Mouse (Mus musculus) hindbrain, embryonic 11.5 days (tissue): ENCODE results near the gene Mon2. TPM values are rescaled to one million over a fixed set of nuclear protein-coding genes. Genes with fewer than 3 reads are reported as not detected.
A peak's percentile ranks its signal among the peaks of the same experiment; 100 is the strongest.

Experiments
- ATAC-seq: fragments of 200-750 bp; cut with Nextera tagmentation; 2 replicates; pipeline ENCODE4 v1.8.0; 2017; ENCODE audit warnings: mild to moderate bottlenecking, moderate TSS enrichment, moderate library complexity; ENCODE audit not compliant: low FRiP score
- DNase-seq: peaks from one replicate; pipeline ENCODE4 v3.0.0-alpha.2; 2015; ENCODE audit warnings: low spot score
- H3K27ac ChIP-seq: fragments of 300-500 bp; sonication (generic); 2 replicates; pipeline ENCODE4 v1.5.1; 2014; ENCODE audit warnings: mild to moderate bottlenecking, low read depth, low read length
- H3K27me3 ChIP-seq: fragments of 300-500 bp; sonication (generic); 2 replicates; pipeline ENCODE4 v1.6.1; 2014; ENCODE audit warnings: mild to moderate bottlenecking, low read length, moderate library complexity, mixed read lengths; ENCODE audit not compliant: control insufficient read depth, insufficient read depth
- H3K36me3 ChIP-seq: fragments of 300-500 bp; sonication (generic); 2 replicates; pipeline ENCODE4 v1.6.1; 2014; ENCODE audit warnings: mild to moderate bottlenecking, low read length, moderate library complexity, mixed read lengths; ENCODE audit not compliant: control insufficient read depth, insufficient read depth
- H3K4me1 ChIP-seq: fragments of 300-500 bp; sonication (generic); replicated peaks from 2 replicates; pipeline ENCODE4 v1.6.1; 2014; ENCODE audit warnings: low read length, mixed read lengths; ENCODE audit not compliant: control insufficient read depth, insufficient read depth
- H3K4me2 ChIP-seq: fragments of 300-500 bp; sonication (generic); replicated peaks from 2 replicates; pipeline ENCODE4 v1.6.1; 2014; ENCODE audit warnings: mild to moderate bottlenecking, low read depth, low read length
- H3K4me3 ChIP-seq: fragments of 300-500 bp; sonication (generic); 2 replicates; pipeline ENCODE4 v1.5.1; 2014; ENCODE audit warnings: low read depth, low read length
- H3K9ac ChIP-seq: fragments of 300-500 bp; sonication (generic); 2 replicates; pipeline ENCODE4 v1.6.1; 2014; ENCODE audit warnings: low read depth, low read length
- H3K9me3 ChIP-seq: fragments of 300-500 bp; sonication (generic); 2 replicates; pipeline ENCODE4 v1.6.1; 2016; ENCODE audit warnings: low read length; ENCODE audit not compliant: control insufficient read depth
- WGBS: fragments of 180-500 bp; shearing (Covaris S2); extraction: QIAGEN DNeasy Blood & Tissue Kit; methylation state at CpG from one replicate; pipeline ENCODE4 v1.1.7; 2014; 5-methylcytosine and 5-hydroxymethylcytosine counted together
- polyA plus RNA-seq: library from polyadenylated mRNA; unstranded; fragments of >200 nt; fragmentation: Nextera tagmentation; extraction: Ambion mirVana; gene quantifications from 2 replicates; pipeline ENCODE4 v1.2.1, GENCODE M21; 2014

Mon2 gene
- 24.5 and 34.2 TPM in 2 replicates for polyA plus RNA-seq

DNA sequence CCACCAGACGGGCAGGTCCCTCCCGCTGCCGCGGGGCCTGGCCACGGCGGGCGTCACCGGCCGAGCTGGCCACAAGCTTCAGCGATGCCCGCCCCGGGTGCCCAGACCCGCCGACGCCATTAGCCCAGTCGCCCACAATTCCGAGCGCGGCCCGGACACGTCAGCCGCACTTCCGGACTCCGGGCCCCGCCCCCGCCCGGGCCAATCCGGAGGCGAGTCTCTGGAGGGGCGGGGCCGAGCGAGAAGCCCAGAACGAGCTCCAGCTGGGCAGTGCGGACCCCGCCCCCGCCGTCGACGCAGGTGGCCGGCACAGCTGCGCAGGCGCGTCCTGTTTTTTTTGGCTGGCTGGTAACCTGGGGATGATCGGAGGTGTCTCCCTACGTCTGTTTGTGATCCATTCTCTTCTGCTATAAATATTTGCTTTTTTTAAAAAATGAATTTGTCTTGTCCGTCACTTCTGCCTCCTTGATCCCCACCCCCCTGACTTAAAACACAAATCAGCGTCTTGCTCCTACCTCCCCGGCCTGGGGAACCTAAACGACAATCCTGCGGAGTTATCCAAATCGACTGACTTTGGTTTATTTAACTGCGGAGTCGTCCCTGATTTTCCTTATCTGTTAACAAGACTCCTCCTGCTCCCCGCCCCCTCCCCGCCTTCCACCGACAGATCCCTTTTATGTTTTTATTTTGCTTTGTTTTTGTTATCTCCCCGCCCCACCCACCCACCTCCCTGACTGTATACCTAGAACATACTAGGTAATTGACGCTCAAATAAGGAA is at the start of gene Mon2:
TSS of gene Mon2 (minus strand) at position 261 of the 779 bp plus-strand sequence.
- DNase-seq (peak; percentile 98), ATAC-seq (peak; percentile 100)
- WGBS = under 1% methylated on average over 57 of the region's 58 CpGs
- H3K4me2 ChIP-seq = peak within 1 kb of the TSS; percentile 72
- H3K9me3 ChIP-seq = no peaks in the 10 kb centered on the region
- peak within 1 kb of the TSS; percentile 75 for H3K27ac ChIP-seq
- no peaks in the 10 kb centered on the region for H3K27me3 ChIP-seq
- H3K4me1 ChIP-seq = no peaks in the 10 kb centered on the region
- no peaks in the 10 kb centered on the region for H3K36me3 ChIP-seq
- H3K4me3 ChIP-seq = peak within 1 kb of the TSS; percentile 90
- peak within 1 kb of the TSS; percentile 84 for H3K9ac ChIP-seq

DNA sequence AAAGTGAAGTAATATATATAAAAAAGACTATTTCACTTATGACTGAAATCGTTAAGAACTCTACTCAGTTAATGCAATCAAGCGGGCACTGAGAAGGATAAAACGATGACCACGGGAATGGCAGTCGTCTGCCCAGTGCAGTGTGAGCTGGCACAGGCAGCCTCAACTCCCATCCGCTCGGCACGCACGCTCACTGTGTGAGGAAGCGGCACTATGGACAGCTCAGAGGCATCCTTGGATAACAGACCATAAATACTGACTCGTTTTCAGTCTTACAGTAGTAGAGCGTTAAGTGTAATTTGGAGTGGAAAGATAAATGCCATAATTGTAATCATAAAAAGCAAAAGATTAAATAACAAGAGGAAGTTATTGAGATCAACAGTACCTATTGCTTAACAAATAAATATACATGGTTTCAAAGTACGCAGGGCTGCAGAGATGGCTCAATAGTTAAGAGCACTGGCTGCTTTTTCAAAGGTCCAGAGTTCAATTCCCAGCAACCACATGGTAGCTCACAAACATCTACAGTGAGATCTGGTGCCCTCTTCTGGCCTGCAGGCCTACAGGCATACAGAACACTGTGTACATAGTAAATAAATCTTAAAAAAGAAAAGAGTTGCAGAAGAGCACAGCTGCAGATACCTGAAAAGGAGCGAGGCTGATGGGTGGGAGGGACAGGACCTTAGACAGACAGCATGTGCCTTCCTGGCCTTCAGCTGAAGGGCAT is 44.5 kb upstream of the Mon2 start:
- H3K27me3 ChIP-seq = no peaks in the 10 kb centered on the region
- no peak overlapping the region for H3K27ac ChIP-seq
- DNase-seq = no peak
- no peak for ATAC-seq
- no peaks in the 10 kb centered on the region for H3K9me3 ChIP-seq
- WGBS = 96% methylated on average over 14 of the region's 14 CpGs
- H3K36me3 ChIP-seq = peaks cover 8% of the 10 kb centered on the region; the same call in 1 of the 2 replicates
- no peak overlapping the region for H3K4me2 ChIP-seq
- no peak overlapping the region for H3K4me3 ChIP-seq
- no peak overlapping the region for H3K9ac ChIP-seq
- H3K4me1 ChIP-seq = no peaks in the 10 kb centered on the region

DNA sequence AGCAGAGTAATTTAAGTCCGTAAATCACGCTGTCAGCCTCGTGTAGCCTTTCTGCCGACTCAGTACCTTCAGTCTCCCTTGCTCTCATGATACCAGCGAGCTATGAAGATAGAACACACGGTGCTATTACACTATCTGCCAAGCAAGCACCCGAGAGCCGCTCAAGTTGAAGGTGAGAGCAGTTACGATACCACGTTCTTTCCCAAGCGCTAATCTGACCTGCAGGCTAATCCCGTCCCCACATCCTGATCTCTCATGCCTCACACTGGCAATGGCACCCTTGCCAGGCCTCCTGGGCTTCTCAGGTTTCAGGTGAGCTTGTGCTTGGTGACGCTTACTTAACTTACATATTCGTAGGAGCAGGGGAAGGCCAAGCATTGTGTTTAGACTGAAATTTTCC is 40.6 kb upstream of the Mon2 start:
- WGBS = 87% methylated on average over 14 of the region's 14 CpGs
- no peak for DNase-seq
- Histone ChIP-seq H3K27ac (no peak overlapping the region), H3K27me3 (no peaks in the 10 kb centered on the region), H3K36me3 (0 out of 2 replicates have a peak, but pooled peaks cover 9% of the 10 kb centered on the region), H3K4me3 (no peak overlapping the region), H3K4me2 (no peak overlapping the region), H3K9me3 (no peaks in the 10 kb centered on the region), H3K4me1 (no peaks in the 10 kb centered on the region), H3K9ac (no peak overlapping the region)
- no peak for ATAC-seq

DNA sequence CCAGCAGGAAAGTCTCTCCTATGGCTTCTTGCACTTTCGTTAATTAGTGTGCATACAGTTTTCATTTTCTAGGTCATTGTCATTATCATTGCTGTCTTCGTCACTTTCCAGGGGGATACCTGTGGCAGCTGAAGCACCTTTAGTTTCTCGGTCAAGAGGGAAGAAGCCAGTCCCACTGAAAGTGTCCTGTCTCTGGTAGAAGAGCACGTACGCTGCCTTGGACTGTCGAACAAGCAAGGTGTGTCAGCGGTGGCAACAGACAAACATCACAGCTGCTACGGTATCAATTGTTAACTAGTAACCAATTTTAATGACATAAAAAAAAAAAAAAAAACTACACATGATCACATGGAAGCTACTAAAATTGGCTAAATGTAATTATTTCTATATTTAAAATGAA is 37.2 kb upstream of the Mon2 start:
- 0 out of 2 replicates have a peak, but pooled peaks cover 6% of the 10 kb centered on the region for H3K36me3 ChIP-seq
- WGBS = 94% methylated on average over 8 of the region's 8 CpGs
- no peak overlapping the region for H3K4me2 ChIP-seq
- no peak overlapping the region for H3K9ac ChIP-seq
- H3K27ac ChIP-seq = no peak overlapping the region
- ATAC-seq = no peak
- H3K27me3 ChIP-seq = no peaks in the 10 kb centered on the region
- H3K4me1 ChIP-seq = no peaks in the 10 kb centered on the region
- no peaks in the 10 kb centered on the region for H3K9me3 ChIP-seq
- H3K4me3 ChIP-seq = no peak overlapping the region
- DNase-seq = no peak

DNA sequence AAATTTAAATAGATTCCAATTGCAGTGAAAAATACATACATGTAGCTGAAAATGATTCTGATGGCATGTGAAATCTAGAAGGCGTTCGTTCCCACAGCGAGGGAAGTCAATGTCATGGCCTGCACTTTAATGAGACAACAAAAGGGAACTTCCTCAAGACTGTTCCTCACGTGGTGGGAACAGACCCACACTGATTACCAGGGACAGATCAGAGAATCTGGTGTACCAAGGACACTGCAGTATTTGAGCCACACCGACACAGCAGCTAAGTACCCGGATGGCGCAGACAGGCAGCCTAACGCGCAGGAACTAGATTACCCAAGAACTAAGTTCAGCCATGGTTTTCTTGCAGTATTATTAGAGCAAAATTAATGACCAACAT is 36.5 kb upstream of the Mon2 start:
- no peaks in the 10 kb centered on the region for H3K4me1 ChIP-seq
- H3K4me3 ChIP-seq = no peak overlapping the region
- 0 out of 2 replicates have a peak, but pooled peaks cover 6% of the 10 kb centered on the region for H3K36me3 ChIP-seq
- no peak overlapping the region for H3K9ac ChIP-seq
- DNase-seq (no peak), ATAC-seq (no peak)
- H3K27me3 ChIP-seq = no peaks in the 10 kb centered on the region
- whole genome bisulfite sequencing = 92% methylated on average over 9 of the region's 9 CpGs
- no peak overlapping the region for H3K4me2 ChIP-seq
- H3K9me3 ChIP-seq = no peaks in the 10 kb centered on the region
- H3K27ac ChIP-seq = no peak overlapping the region

DNA sequence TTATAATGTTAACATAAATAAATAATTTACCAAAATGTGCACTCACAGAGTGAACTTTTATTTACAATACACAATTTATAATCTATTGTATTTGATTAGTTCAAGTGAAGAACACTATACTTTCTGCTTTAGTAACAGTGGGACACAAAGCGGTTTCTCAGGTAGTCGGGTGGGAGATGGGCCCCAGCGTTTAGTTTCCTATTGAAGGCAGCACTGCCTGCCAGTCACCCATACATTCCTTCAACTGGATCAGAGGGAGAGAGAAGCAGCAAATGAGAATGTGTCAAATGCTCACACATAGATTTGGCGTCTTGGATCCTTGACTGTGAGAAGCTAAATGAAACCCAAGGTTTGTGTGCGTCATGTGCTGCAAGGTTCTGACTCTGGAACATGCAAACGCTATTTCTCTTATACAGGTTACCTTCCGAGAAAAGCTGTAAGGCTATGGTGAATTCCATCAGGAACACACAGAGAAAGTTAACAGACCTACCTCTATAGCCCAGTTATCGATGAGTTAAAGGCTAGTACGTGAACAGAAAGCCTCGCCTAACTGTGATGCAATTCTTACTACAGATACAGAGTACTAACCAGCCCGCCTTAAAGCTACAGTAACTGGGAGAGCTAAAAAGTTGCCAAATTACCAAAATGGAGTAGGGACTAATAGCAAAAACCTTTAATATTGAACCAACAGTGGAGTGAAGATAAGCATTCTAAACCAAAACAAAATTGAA is 35.9 kb upstream of the Mon2 start:
- H3K27ac ChIP-seq = no peak overlapping the region
- H3K9me3 ChIP-seq = no peaks in the 10 kb centered on the region
- H3K4me2 ChIP-seq = no peak overlapping the region
- H3K27me3 ChIP-seq = no peaks in the 10 kb centered on the region
- no peak for DNase-seq
- no peaks in the 10 kb centered on the region for H3K4me1 ChIP-seq
- no peak overlapping the region for H3K4me3 ChIP-seq
- H3K36me3 ChIP-seq = 0 out of 2 replicates have a peak, but pooled peaks cover 6% of the 10 kb centered on the region
- 89% methylated on average over 11 of the region's 11 CpGs for WGBS
- no peak for ATAC-seq
- no peak overlapping the region for H3K9ac ChIP-seq

DNA sequence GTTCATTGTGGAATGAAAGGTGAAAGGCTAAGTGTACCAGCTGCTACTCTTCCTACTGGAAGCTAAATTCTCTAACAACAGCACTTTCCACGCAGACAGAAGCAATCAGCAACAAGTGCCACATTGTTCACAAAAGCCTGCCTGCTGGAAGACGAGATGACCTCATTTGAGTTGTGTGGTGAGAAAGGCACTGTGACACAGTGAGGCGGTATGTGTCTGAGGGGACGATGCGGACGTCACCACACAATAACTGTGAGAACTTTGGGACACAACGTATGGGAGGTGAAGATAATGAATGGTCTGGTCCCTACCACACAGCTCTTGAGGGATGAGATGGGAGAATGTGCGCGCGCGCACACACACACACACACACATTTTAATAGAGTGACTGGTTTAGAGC is 34.2 kb upstream of the Mon2 start:
- Histone ChIP-seq H3K9ac (no peak overlapping the region), H3K4me1 (no peaks in the 10 kb centered on the region), H3K4me2 (no peak overlapping the region), H3K9me3 (no peaks in the 10 kb centered on the region), H3K27ac (no peak overlapping the region), H3K4me3 (no peak overlapping the region), H3K27me3 (no peaks in the 10 kb centered on the region), H3K36me3 (0 out of 2 replicates have a peak, but pooled peaks cover 4% of the 10 kb centered on the region)
- 78% methylated on average over 11 of the region's 11 CpGs for WGBS
- peak; percentile 5 for DNase-seq
- ATAC-seq = no peak

DNA sequence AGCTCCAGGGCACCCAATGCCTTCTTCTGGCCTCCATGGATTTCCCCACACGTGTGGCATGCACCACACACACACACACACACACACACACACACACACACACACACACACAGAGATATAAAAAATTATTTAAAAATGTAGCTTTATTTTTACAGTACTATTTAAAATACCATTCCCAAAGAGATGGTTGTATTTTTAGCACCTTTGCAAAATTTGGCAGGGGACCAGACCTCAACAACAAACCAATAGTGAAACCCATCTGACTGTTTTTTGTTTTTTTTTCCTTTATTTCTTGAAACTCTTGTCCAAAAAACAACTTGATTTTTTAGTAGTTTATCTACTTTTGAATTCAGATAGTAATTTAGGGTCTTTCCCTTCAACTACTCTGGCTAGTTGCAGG is 32.2 kb upstream of the Mon2 start:
- 100% methylated on average over 1 of the region's 1 CpGs for WGBS
- no peaks in the 10 kb centered on the region for H3K9me3 ChIP-seq

More for the DNA sequence above, 32.2 kb upstream of the Mon2 start:
- Histone ChIP-seq H3K36me3 (no peaks in the 10 kb centered on the region), H3K4me1 (no peaks in the 10 kb centered on the region), H3K4me3 (no peak overlapping the region), H3K9ac (no peak overlapping the region), H3K27ac (no peak overlapping the region), H3K27me3 (no peaks in the 10 kb centered on the region), H3K4me2 (no peak overlapping the region)
- DNase-seq (no peak), ATAC-seq (no peak)
